Mouse (Mus musculus): Measurements from ENCODE around the gene Slc22a1.

DNA sequence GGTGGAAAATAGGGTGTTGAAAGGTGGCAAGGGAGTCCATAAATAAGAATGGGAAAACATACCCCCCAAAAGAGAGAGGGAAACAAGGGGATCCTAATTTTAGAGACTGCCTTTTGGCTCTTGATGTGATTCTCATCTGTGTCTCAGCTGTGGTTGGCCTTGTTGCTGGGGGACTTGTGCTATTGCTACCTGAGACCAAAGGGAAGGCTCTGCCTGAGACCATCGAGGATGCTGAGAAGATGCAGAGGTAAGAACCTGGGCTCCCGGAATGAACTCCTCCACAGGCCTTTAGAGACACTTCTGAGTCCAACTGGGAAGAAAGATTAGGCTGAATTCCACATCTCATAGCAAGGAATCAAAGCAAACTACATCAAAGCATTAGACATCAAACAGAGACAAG lies 56.0 kb downstream of the Slc22a1 start:
- TF ChIP-seq POLR2A (IDR thresholded peaks at IDR 0.05; ENCODE audit: borderline replicate concordance, control insufficient read depth, low read depth, low read length) (no peak), CTCF (IDR thresholded peaks at IDR 0.05; ENCODE audit: control insufficient read depth, insufficient read depth, low read length) (no peak)
